Mouse (Mus musculus) neural tube, embryonic 12.5 days (tissue): ENCODE data around the gene Trmt44. TPM values are rescaled to one million over a fixed set of nuclear protein-coding genes. Genes with fewer than 3 reads are reported as not detected.

Experiments used
- ATAC-seq: fragments of 200-750 bp; cut with Nextera tagmentation; 2 replicates; pipeline ENCODE4 v1.8.0; 2017; ENCODE audit warnings: low read depth, mild to moderate bottlenecking, moderate TSS enrichment, moderate library complexity; ENCODE audit not compliant: low FRiP score
- H3K27ac ChIP-seq: fragments of 300-500 bp; sonication (generic); 2 replicates; pipeline ENCODE4 v1.5.1; 2016
- H3K27me3 ChIP-seq: fragments of 300-500 bp; sonication (generic); replicated peaks from 2 replicates; pipeline ENCODE4 v1.6.1; 2016; ENCODE audit warnings: mild to moderate bottlenecking
- H3K36me3 ChIP-seq: fragments of 300-500 bp; sonication (generic); 2 replicates; pipeline ENCODE4 v1.6.1; 2016; ENCODE audit warnings: mild to moderate bottlenecking
- H3K4me1 ChIP-seq: fragments of 300-500 bp; sonication (generic); 2 replicates; pipeline ENCODE4 v1.6.1; 2016
- H3K4me2 ChIP-seq: fragments of 300-500 bp; sonication (generic); replicated peaks from 2 replicates; pipeline ENCODE4 v1.6.1; 2016; ENCODE audit warnings: mild to moderate bottlenecking
- H3K4me3 ChIP-seq: fragments of 300-500 bp; sonication (generic); 2 replicates; pipeline ENCODE4 v1.5.1; 2016
- H3K9ac ChIP-seq: fragments of 300-500 bp; sonication (generic); 2 replicates; pipeline ENCODE4 v1.6.1; 2016; ENCODE audit warnings: mild to moderate bottlenecking
- H3K9me3 ChIP-seq: fragments of 300-500 bp; sonication (generic); 2 replicates; pipeline ENCODE4 v1.6.1; 2016; ENCODE audit warnings: mild to moderate bottlenecking
- WGBS: fragments of 180-500 bp; shearing (Covaris S2); methylation state at CpG from one replicate; pipeline ENCODE4 v1.1.7; 2016; 5-methylcytosine and 5-hydroxymethylcytosine counted together
- polyA plus RNA-seq: library from polyadenylated mRNA; unstranded; fragments of >200 nt; fragmentation: Nextera tagmentation; extraction: Ambion mirVana; gene quantifications from 2 replicates; pipeline ENCODE4 v1.2.1, GENCODE M21; 2016

The Trmt44 gene
- polyA plus RNA-seq, 1 experiment from 2014 or later = 9.7 TPM

GRCm38 (mm10) chr5:35582445-35583220, 7.8 kb upstream of the Trmt44 start, which contains the start of gene Acox3:
Gene Acox3 (plus strand): TSS chr5:35583040.
- H3K9me3 ChIP-seq = no peaks in the 10 kb centered on the region
- ATAC-seq = peak; percentile 92
- no peaks in the 10 kb centered on the region for H3K36me3 ChIP-seq
- peaks cover 13% of the 10 kb centered on the region for H3K4me1 ChIP-seq
- peak within 1 kb of the TSS; percentile 33 for H3K9ac ChIP-seq
- no peaks in the 10 kb centered on the region for H3K27me3 ChIP-seq
- H3K4me3 ChIP-seq = peak within 1 kb of the TSS; percentile 55
- peak within 1 kb of the TSS; percentile 72 for H3K4me2 ChIP-seq
- WGBS = under 1% methylated on average over 35 of the region's 35 CpGs
- no peak within 1 kb of the TSS for H3K27ac ChIP-seq

- H3K27me3 ChIP-seq = no peaks in the 10 kb centered on the region
- no peak overlapping the region for H3K9ac ChIP-seq
- WGBS = 68% methylated on average over 3 of the region's 3 CpGs
- no peaks in the 10 kb centered on the region for H3K9me3 ChIP-seq
- ATAC-seq = no peak
- peaks cover 13% of the 10 kb centered on the region for H3K4me1 ChIP-seq
- no peaks in the 10 kb centered on the region for H3K36me3 ChIP-seq
- H3K27ac ChIP-seq = no peak overlapping the region
- no peak overlapping the region for H3K4me3 ChIP-seq
- H3K4me2 ChIP-seq = no peak overlapping the region
These were observed 5.5 kb upstream of the Trmt44 start for GRCm38 (mm10) chr5:35580156-35580922.

- Histone ChIP-seq H3K36me3 (no peaks in the 10 kb centered on the region), H3K9ac (no peak overlapping the region), H3K9me3 (no peaks in the 10 kb centered on the region), H3K27ac (no peak overlapping the region), H3K4me2 (no peak overlapping the region), H3K4me1 (peaks cover 14% of the 10 kb centered on the region), H3K4me3 (no peak overlapping the region), H3K27me3 (no peaks in the 10 kb centered on the region)
- WGBS = 60% methylated on average over 5 of the region's 5 CpGs
- ATAC-seq = no peak
These were observed 4.5 kb upstream of the Trmt44 start for GRCm38 (mm10) chr5:35579247-35579893.

- Histone ChIP-seq H3K36me3 (peaks cover 3% of the 10 kb centered on the region; the same call in 1 of the 2 replicates), H3K4me3 (no peak overlapping the region), H3K4me2 (no peak overlapping the region), H3K9me3 (no peaks in the 10 kb centered on the region), H3K27me3 (no peaks in the 10 kb centered on the region), H3K9ac (no peak overlapping the region), H3K27ac (no peak overlapping the region), H3K4me1 (peaks cover 19% of the 10 kb centered on the region)
- no peak for ATAC-seq
- 64% methylated on average over 2 of the region's 2 CpGs for WGBS
These were observed 3.5 kb upstream of the Trmt44 start for GRCm38 (mm10) chr5:35578411-35578810.

GRCm38 (mm10) chr5:35576409-35577020, 1.6 kb upstream of the Trmt44 start:
- Histone ChIP-seq H3K27ac (no peak overlapping the region), H3K9me3 (no peaks in the 10 kb centered on the region), H3K4me1 (peaks cover 11% of the 10 kb centered on the region), H3K27me3 (no peaks in the 10 kb centered on the region), H3K4me2 (no peak overlapping the region), H3K9ac (no peak overlapping the region), H3K36me3 (peaks cover 18% of the 10 kb centered on the region), H3K4me3 (no peak overlapping the region)
- ATAC-seq = no peak
- 92% methylated on average over 10 of the region's 10 CpGs for WGBS

- no peaks in the 10 kb centered on the region for H3K9me3 ChIP-seq
- no peak overlapping the region for H3K27ac ChIP-seq
- H3K4me2 ChIP-seq = no peak overlapping the region
- H3K9ac ChIP-seq = no peak overlapping the region
- no peak overlapping the region for H3K4me3 ChIP-seq
- H3K36me3 ChIP-seq = peaks cover 62% of the 10 kb centered on the region
- H3K27me3 ChIP-seq = no peaks in the 10 kb centered on the region
- peaks cover 11% of the 10 kb centered on the region for H3K4me1 ChIP-seq
- 90% methylated on average over 6 of the region's 6 CpGs for WGBS
- ATAC-seq = no peak
These were observed 3.3 kb downstream of the Trmt44 start for GRCm38 (mm10) chr5:35571546-35571945.

GRCm38 (mm10) chr5:35566632-35567031, 8.2 kb downstream of the Trmt44 start:
- Histone ChIP-seq H3K4me3 (no peak overlapping the region), H3K9me3 (no peaks in the 10 kb centered on the region), H3K36me3 (peaks cover 93% of the 10 kb centered on the region), H3K9ac (no peak overlapping the region), H3K27ac (no peak overlapping the region), H3K4me1 (no peaks in the 10 kb centered on the region), H3K4me2 (no peak overlapping the region), H3K27me3 (no peaks in the 10 kb centered on the region)
- ATAC-seq = no peak
- 85% methylated on average over 4 of the region's 4 CpGs for WGBS

- Histone ChIP-seq H3K27ac (no peak overlapping the region), H3K9ac (no peak overlapping the region), H3K9me3 (no peaks in the 10 kb centered on the region), H3K27me3 (no peaks in the 10 kb centered on the region), H3K4me1 (no peaks in the 10 kb centered on the region), H3K36me3 (peaks cover 92% of the 10 kb centered on the region), H3K4me3 (no peak overlapping the region), H3K4me2 (no peak overlapping the region)
- no peak for ATAC-seq
- 91% methylated on average over 9 of the region's 9 CpGs for WGBS
These were observed 9.7 kb downstream of the Trmt44 start for GRCm38 (mm10) chr5:35565217-35565616.

GRCm38 (mm10) chr5:35563449-35563848, 11.4 kb downstream of the Trmt44 start:
- no peak for ATAC-seq
- Histone ChIP-seq H3K4me2 (no peak overlapping the region), H3K4me1 (no peaks in the 10 kb centered on the region), H3K4me3 (no peak overlapping the region), H3K27ac (no peak overlapping the region), H3K36me3 (peaks cover 83% of the 10 kb centered on the region), H3K27me3 (no peaks in the 10 kb centered on the region), H3K9me3 (no peaks in the 10 kb centered on the region), H3K9ac (no peak overlapping the region)
- 0% methylated on average over 1 of the region's 1 CpGs for WGBS

GRCm38 (mm10) chr5:35562616-35563015, 12.3 kb downstream of the Trmt44 start:
- ATAC-seq = no peak
- Histone ChIP-seq H3K9ac (no peak overlapping the region), H3K4me2 (no peak overlapping the region), H3K27me3 (no peaks in the 10 kb centered on the region), H3K4me3 (no peak overlapping the region), H3K36me3 (peaks cover 78% of the 10 kb centered on the region), H3K4me1 (no peaks in the 10 kb centered on the region), H3K9me3 (no peaks in the 10 kb centered on the region), H3K27ac (no peak overlapping the region)
- WGBS = 89% methylated on average over 2 of the region's 2 CpGs

GRCm38 (mm10) chr5:35559447-35559846, 15.4 kb downstream of the Trmt44 start:
- Histone ChIP-seq H3K4me1 (no peaks in the 10 kb centered on the region), H3K27me3 (no peaks in the 10 kb centered on the region), H3K4me2 (no peak overlapping the region), H3K9me3 (no peaks in the 10 kb centered on the region), H3K27ac (no peak overlapping the region), H3K4me3 (no peak overlapping the region), H3K36me3 (peaks cover 67% of the 10 kb centered on the region), H3K9ac (no peak overlapping the region)
- ATAC-seq = no peak
- 96% methylated on average over 8 of the region's 8 CpGs for WGBS
